Mouse (Mus musculus) olfactory bulb, adult 2 months (tissue): ENCODE results near the gene Gm42417. TPM values are rescaled to one million over a fixed set of nuclear protein-coding genes. Genes with fewer than 3 reads are reported as not detected.

ENCODE experiments used
- H3K27ac ChIP-seq: fragments of 200-500 bp; 2 replicates; pipeline ENCODE4 v1.5.1; 2012; ENCODE audit warnings: low read depth, low read length; ENCODE audit not compliant: insufficient read depth
- H3K4me1 ChIP-seq: fragments of 200-500 bp; 2 replicates; pipeline ENCODE4 v1.6.1; 2012; ENCODE audit warnings: low read length; ENCODE audit not compliant: control insufficient read depth, insufficient read depth
- H3K4me3 ChIP-seq: fragments of 200-500 bp; 2 replicates; pipeline ENCODE4 v1.5.1; 2012; ENCODE audit warnings: mild to moderate bottlenecking, low read depth, low read length, moderate library complexity; ENCODE audit not compliant: insufficient read depth
- CTCF ChIP-seq: fragments of 200-500 bp; IDR thresholded peaks from 2 replicates; pipeline ENCODE4 v1.5.1; 2012; ENCODE audit warnings: low read depth, mild to moderate bottlenecking, low read length, moderate library complexity; ENCODE audit not compliant: insufficient read depth
- POLR2A ChIP-seq: fragments of 200-500 bp; IDR thresholded peaks from 2 replicates; pipeline ENCODE4 v1.6.1; 2012; ENCODE audit warnings: mild to moderate bottlenecking, low read depth, low read length, moderate library complexity; ENCODE audit not compliant: insufficient read depth
- WGBS: fragments of 180-500 bp; shearing (Covaris S2); methylation state at CpG from one replicate; pipeline ENCODE4 v1.1.7; 2018; 5-methylcytosine and 5-hydroxymethylcytosine counted together
- polyA plus RNA-seq: library from polyadenylated mRNA; stranded (reverse); fragments of >200 nt; gene quantifications from 2 replicates; pipeline ENCODE4 v1.2.4, GENCODE M21; 2012; ENCODE audit warnings: low replicate concordance; ENCODE audit not compliant: missing spikeins, insufficient read depth, insufficient read length

Gene Gm42417
- polyA plus RNA-seq, 1 experiment = not detected

GRCm38 (mm10) chr1:36567818-36568603 is 28.8 kb upstream of the Gm42417 start:
- 55% methylated on average over 21 of the region's 21 CpGs for WGBS
- TF ChIP-seq POLR2A (no peak), CTCF (no peak)
- peaks cover 17% of the 10 kb centered on the region for H3K4me1 ChIP-seq
- no peak overlapping the region for H3K27ac ChIP-seq
- H3K4me3 ChIP-seq = no peak overlapping the region

GRCm38 (mm10) chr1:36566425-36566824 is 27.2 kb upstream of the Gm42417 start:
- WGBS = 66% methylated on average over 2 of the region's 2 CpGs
- no peak overlapping the region for H3K27ac ChIP-seq
- peaks cover 17% of the 10 kb centered on the region for H3K4me1 ChIP-seq
- no peak for TF ChIP-seq POLR2A
- TF ChIP-seq CTCF = no peak
- H3K4me3 ChIP-seq = no peak overlapping the region

DNA sequence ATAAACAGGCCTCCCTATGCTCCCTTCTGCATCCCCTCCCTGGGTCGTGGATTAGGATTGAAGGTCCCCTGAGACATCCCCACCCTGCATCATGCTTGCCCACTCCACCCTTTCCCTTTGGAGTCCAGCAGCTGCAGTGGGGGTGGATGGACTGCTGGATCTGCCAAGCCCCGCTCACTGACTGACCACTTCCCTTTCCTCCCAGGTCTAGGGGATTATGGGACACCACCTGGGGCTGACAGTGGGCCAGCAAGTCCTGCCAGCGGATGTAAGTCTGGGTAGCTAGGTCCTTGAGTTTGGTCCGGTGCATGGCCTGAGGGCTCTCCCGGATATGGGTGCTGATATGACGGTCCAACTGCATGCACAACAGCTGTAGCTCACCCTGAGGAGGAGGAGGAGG is 24.9 kb upstream of the Gm42417 start:
- Histone ChIP-seq H3K4me1 (peaks cover 10% of the 10 kb centered on the region), H3K27ac (no peak overlapping the region), H3K4me3 (no peak overlapping the region)
- no peak for TF ChIP-seq POLR2A
- TF ChIP-seq CTCF = no peak
- 93% methylated on average over 6 of the region's 6 CpGs for WGBS

DNA sequence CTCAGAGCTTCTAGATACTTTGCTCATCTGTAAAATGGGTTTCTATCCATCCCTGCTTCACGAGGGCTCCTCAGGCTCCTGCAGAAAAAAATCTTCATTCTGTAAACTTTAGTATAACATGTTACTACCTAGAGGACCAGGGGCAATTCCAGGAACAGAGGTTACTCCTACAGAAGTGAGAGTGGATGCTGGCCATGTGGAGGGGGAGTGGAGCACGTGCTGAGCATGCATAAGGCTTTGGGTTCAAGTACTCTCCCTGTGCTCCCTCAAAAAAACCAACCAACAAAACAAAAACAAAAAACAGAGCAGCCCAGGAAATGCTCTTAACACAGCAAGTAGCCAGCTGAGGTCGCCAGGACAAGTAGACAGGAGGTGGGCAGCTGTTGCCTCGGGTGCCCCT is 24.4 kb upstream of the Gm42417 start:
- 77% methylated on average over 4 of the region's 4 CpGs for WGBS
- Histone ChIP-seq H3K27ac (no peak overlapping the region), H3K4me1 (peaks cover 12% of the 10 kb centered on the region), H3K4me3 (no peak overlapping the region)
- no peak for TF ChIP-seq POLR2A

DNA sequence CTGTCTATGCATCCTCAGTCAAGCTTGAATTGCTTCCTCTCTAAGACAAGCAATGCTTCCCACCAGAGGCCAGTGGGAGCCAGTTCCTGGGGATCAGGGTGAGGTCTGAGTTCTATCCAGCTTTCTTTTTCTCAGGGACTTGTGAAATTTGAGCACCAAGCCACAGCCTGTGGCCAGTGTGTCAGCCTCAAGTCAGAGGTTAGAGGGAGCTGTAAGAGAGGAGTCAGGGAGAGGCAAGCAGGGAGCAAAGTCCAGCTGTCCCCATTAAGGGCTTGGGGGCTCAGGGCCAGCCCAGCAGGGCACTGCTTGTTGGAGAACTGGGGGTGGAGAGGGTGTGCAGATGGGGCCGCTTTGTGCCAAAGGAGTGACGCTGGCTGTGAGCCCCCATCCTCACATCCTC is 24.0 kb upstream of the Gm42417 start:
- WGBS = 65% methylated on average over 2 of the region's 2 CpGs
- H3K4me3 ChIP-seq = no peak overlapping the region
- H3K4me1 ChIP-seq = peaks cover 11% of the 10 kb centered on the region
- H3K27ac ChIP-seq = no peak overlapping the region
- TF ChIP-seq CTCF (no peak), POLR2A (no peak)

DNA sequence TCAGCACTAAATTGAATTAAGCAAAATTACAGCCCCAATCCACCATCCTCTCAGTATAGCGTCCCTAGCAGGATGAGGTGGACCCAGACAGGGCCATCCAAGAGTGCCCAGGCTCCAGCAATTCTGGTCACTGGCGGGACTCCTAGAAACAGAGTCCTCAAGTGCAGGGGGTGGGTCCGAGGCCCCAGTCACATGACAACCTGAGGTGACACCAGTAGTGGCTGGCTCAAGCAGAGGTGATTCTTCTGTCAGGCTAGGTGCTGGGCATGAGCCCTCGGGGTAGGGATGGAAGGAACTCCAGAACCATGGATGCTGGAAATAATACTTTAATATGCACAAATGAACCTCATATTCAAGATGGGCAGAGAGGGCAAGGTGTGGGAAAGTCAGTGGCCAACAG is 23.2 kb upstream of the Gm42417 start:
- Histone ChIP-seq H3K27ac (no peak overlapping the region), H3K4me1 (peaks cover 7% of the 10 kb centered on the region), H3K4me3 (no peak overlapping the region)
- TF ChIP-seq POLR2A (no peak), CTCF (no peak)
- 83% methylated on average over 4 of the region's 4 CpGs for WGBS

DNA sequence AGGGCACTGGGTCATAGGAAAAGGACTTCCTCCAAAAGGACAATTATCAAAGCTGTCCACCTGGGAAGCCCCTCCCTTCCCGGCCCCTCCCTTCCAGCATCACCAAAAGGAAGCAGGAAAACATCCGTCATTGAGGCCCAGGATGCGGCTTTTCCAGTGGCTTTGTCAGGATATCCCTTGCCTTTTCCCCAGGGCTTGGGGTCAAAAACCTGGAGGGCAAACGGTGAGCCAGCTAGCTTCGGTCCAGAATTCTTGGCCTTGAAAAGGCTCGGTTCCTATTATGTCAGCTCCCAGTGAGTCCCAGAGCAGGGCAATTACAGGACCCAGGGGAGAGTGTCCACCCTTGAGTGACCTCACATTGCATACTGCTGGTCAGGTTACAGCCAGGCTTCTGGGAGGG is 21.7 kb upstream of the Gm42417 start:
- 83% methylated on average over 6 of the region's 6 CpGs for WGBS
- TF ChIP-seq CTCF = no peak
- no peak for TF ChIP-seq POLR2A
- Histone ChIP-seq H3K4me1 (peaks cover 9% of the 10 kb centered on the region), H3K4me3 (no peak overlapping the region), H3K27ac (no peak overlapping the region)

- TF ChIP-seq CTCF (no peak), POLR2A (no peak)
- 92% methylated on average over 5 of the region's 5 CpGs for WGBS
- Histone ChIP-seq H3K27ac (no peak overlapping the region), H3K4me3 (no peak overlapping the region), H3K4me1 (peaks cover 19% of the 10 kb centered on the region)
Observed at GRCm38 (mm10) chr1:36559888-36560287, 20.7 kb upstream of the Gm42417 start.

DNA sequence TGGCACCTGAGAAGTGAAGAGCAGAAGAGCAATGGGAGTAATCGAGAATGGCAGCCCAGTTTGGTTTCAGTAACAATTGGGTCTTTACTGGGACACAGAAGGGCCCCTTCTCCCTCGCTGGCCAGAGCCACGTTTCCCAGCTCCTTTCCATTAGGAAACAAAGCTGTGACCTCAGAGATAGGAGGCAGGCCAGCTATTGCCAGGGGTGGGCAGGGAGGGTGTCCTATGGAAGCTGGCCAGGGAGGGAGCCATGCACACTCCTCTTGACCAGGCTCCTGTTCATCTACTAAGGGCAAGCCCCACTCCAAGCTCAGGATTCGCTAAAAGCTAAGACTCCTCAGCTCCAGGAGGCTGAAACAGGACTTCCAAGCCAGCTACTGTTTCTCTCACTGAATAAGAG is 20.0 kb upstream of the Gm42417 start:
- Histone ChIP-seq H3K27ac (no peak overlapping the region), H3K4me3 (no peak overlapping the region), H3K4me1 (peaks cover 24% of the 10 kb centered on the region)
- WGBS = 70% methylated on average over 4 of the region's 4 CpGs
- no peak for TF ChIP-seq CTCF
- TF ChIP-seq POLR2A = no peak
